ENCODE assay signal across 9 mouse cellular contexts in genomic region chr16:93686945-93687344, GRCm38 (mm10). TPM values are rescaled to one million over a fixed set of nuclear protein-coding genes. Genes with fewer than 3 reads are reported as not detected.
DNase-seq lines count a peak whose midpoint lies in the region; ATAC-seq and TF ChIP-seq lines count a peak whose summit lies in the region.
"Had no signal": no experiment of that assay in that cellular context is flagged by ENCODE, and none has a peak within 500 bp of the region (broad histone marks: within the 10 kb centered on the region; RNA-seq: fewer than 3 reads in every experiment).

No protein-coding gene starts in this region.

- H3K27me3 ChIP-seq in heart, postnatal 0 days (ENCODE audit: control insufficient read depth, insufficient read depth, low read length): peaks cover 35% of the 10 kb centered on the region
- peaks cover 34% of the 10 kb centered on the region for H3K27me3 ChIP-seq in neural tube, embryonic 15.5 days (replicated peaks)

- no peak for ATAC-seq in heart, postnatal 0 days (ENCODE audit: insufficient read depth, low read depth)
- no peak for ATAC-seq in neural tube, embryonic 15.5 days (ENCODE audit: low FRiP score)

- TF ChIP-seq POLR2A in lung, adult 2 months (IDR thresholded peaks at IDR 0.05; ENCODE audit: borderline replicate concordance, extremely low read depth, low read depth, low read length): no peak

- H3K36me3 ChIP-seq in heart, postnatal 0 days (replicated peaks; ENCODE audit: control insufficient read depth, insufficient read depth, low read length): no peaks in the 10 kb centered on the region
- H3K36me3 ChIP-seq in neural tube, embryonic 15.5 days: no peaks in the 10 kb centered on the region

- no peak for TF ChIP-seq EP300 in heart, postnatal 0 days (IDR thresholded peaks at IDR 0.05; ENCODE audit: low read depth)

- H3K4me3 ChIP-seq in lung, adult 2 months (replicated peaks; ENCODE audit: extremely low read depth, low read depth, low read length): peak overlapping the region; percentile 58
- H3K4me3 ChIP-seq in heart, postnatal 0 days (ENCODE audit: low read depth, low read length): no peak overlapping the region
- no peak overlapping the region for H3K4me3 ChIP-seq in neural tube, embryonic 15.5 days (replicated peaks)

- H3K4me1 ChIP-seq in lung, adult 2 months (ENCODE audit: control insufficient read depth, insufficient read depth, low read length): peaks cover 7% of the 10 kb centered on the region
- H3K4me1 ChIP-seq in heart, postnatal 0 days (ENCODE audit: control insufficient read depth, insufficient read depth): peaks cover 17% of the 10 kb centered on the region
- H3K4me1 ChIP-seq in neural tube, embryonic 15.5 days: peaks cover 23% of the 10 kb centered on the region

- peak; percentile 13; the same call in 1 of the 2 replicates for TF ChIP-seq CTCF in lung, adult 2 months (IDR thresholded peaks at IDR 0.05; ENCODE audit: insufficient read depth, low read length)
- TF ChIP-seq CTCF in heart, postnatal 0 days (IDR thresholded peaks at IDR 0.05; ENCODE audit: low read depth): peak; percentile 55

- H3K9me3 ChIP-seq in heart, postnatal 0 days (replicated peaks; ENCODE audit: control insufficient read depth, low read length): no peaks in the 10 kb centered on the region
- no peaks in the 10 kb centered on the region for H3K9me3 ChIP-seq in neural tube, embryonic 15.5 days (replicated peaks)

- no peak overlapping the region for H3K9ac ChIP-seq in heart, postnatal 0 days (replicated peaks; ENCODE audit: low read depth, low read length)
- no peak overlapping the region for H3K9ac ChIP-seq in neural tube, embryonic 15.5 days (replicated peaks)

- DNase-seq in lung, adult 2 months: peak; percentile 15
- DNase-seq in lung, adult 18-20 months: no peak
- peak; percentile 55 for DNase-seq in ZHBTc4 (ENCODE audit: low read depth, low spot score)
- DNase-seq in heart, postnatal 0 days (ENCODE audit: low spot score): peak; percentile 54
- peak; percentile 84 for DNase-seq in naive thymus-derived CD4-positive, alpha-beta T cell, adult 2 months (ENCODE audit: low read depth)
- no peak for DNase-seq in thymus, postnatal 25 days
- no peak for DNase-seq in adrenal gland, postnatal 36 days

- H3K4me2 ChIP-seq in heart, postnatal 0 days (ENCODE audit: low read depth, low read length): peak overlapping the region; percentile 37
- H3K4me2 ChIP-seq in neural tube, embryonic 15.5 days: no peak overlapping the region

- 32% methylated on average over 5 of the region's 5 CpGs for WGBS in lung, adult 2 months
- 30% methylated on average over 5 of the region's 5 CpGs for WGBS in heart, postnatal 0 days
- 41% methylated on average over 5 of the region's 5 CpGs for WGBS in neural tube, embryonic 15.5 days

- no peak overlapping the region for H3K27ac ChIP-seq in heart, postnatal 0 days (ENCODE audit: low read depth)
- H3K27ac ChIP-seq in neural tube, embryonic 15.5 days (replicated peaks): no peak overlapping the region

RNA-seq across cellular contexts. Expression of gene Cbr3, which starts 3.9 kb away (rescaled TPM):
- polyA plus RNA-seq in lung, adult 2 months (2012; rRNA removed): 25.7 and 31.6 TPM in 2 replicates
- total RNA-seq in heart, postnatal 0 days (2014; rRNA removed; ENCODE audit: low replicate concordance): 1.6 TPM in 1 of 2 replicates, not detected in the other
- 1.3 and 1.7 TPM in 2 replicates for polyA plus RNA-seq in heart, postnatal 0 days (2015; fragmentation: Nextera tagmentation; extraction: Ambion mirVana)
- 1 to 10 TPM; 6.3 to 9.5 TPM for total RNA-seq in adrenal gland, postnatal 36 days (2021)
- 1.7 and 2.0 TPM in 2 replicates for polyA plus RNA-seq in neural tube, embryonic 15.5 days (2015; fragmentation: Nextera tagmentation; extraction: Ambion mirVana)

RNA-seq across cellular contexts. Expression of gene Dop1b, which starts 24.8 kb away (rescaled TPM):
- polyA plus RNA-seq in lung, adult 2 months (2012; rRNA removed): 61.2 and 68.3 TPM in 2 replicates
- 13.0 and 13.2 TPM in 2 replicates for total RNA-seq in heart, postnatal 0 days (2014; rRNA removed; ENCODE audit: low replicate concordance)
- 6.0 and 7.2 TPM in 2 replicates for polyA plus RNA-seq in heart, postnatal 0 days (2015; fragmentation: Nextera tagmentation; extraction: Ambion mirVana)
- total RNA-seq in adrenal gland, postnatal 36 days (2021): 10 to 100 TPM; 16.4 to 16.7 TPM
- 33.4 and 38.3 TPM in 2 replicates for polyA plus RNA-seq in neural tube, embryonic 15.5 days (2015; fragmentation: Nextera tagmentation; extraction: Ambion mirVana)

RNA-seq across cellular contexts. Expression of gene Gm5678, which starts 59.0 kb away (rescaled TPM):
- polyA plus RNA-seq in lung, adult 2 months (2012; rRNA removed): not detected in 2 replicates
- not detected in 2 replicates for total RNA-seq in heart, postnatal 0 days (2014; rRNA removed; ENCODE audit: low replicate concordance)
- polyA plus RNA-seq in heart, postnatal 0 days (2015; fragmentation: Nextera tagmentation; extraction: Ambion mirVana): not detected in 2 replicates
- 1 to 10 TPM; 4.1 to 5.6 TPM for total RNA-seq in adrenal gland, postnatal 36 days (2021)
- polyA plus RNA-seq in neural tube, embryonic 15.5 days (2015; fragmentation: Nextera tagmentation; extraction: Ambion mirVana): not detected in 2 replicates
- polyA plus RNA-seq: neural tube, embryonic 11.5 days had no signal

Comparison
In these comparisons a context has a peak if more than half of its experiments do, and no peak if none do; other contexts are left out.
1. DNase-seq: peak in lung, adult 2 months (single experiment), ZHBTc4 (single experiment), heart, postnatal 0 days (single experiment) and naive thymus-derived CD4-positive, alpha-beta T cell, adult 2 months (single experiment); none in lung, adult 18-20 months (0 of 2), thymus, postnatal 25 days (single experiment) and adrenal gland, postnatal 36 days (0 of 2).